Mouse (Mus musculus) heart, adult 2 months (tissue): ENCODE measurements around the gene Utp6.
"Not testable (repeated sequence)": the region's sequence is repeated elsewhere in the genome, so short reads cannot be mapped to it uniquely, and the experiment has no call there.

ENCODE experiments used
- CTCF ChIP-seq: fragments of 200-600 bp; IDR thresholded peaks from 2 replicates; pipeline ENCODE4 v1.8.1; 2022; ENCODE audit warnings: antibody characterized with exemption, mild to moderate bottlenecking, moderate library complexity
- EP300 ChIP-seq: fragments of 200-500 bp; IDR thresholded peaks from 2 replicates; pipeline ENCODE4 v1.6.1; 2011; ENCODE audit warnings: low read depth, low read length, control low read depth; ENCODE audit not compliant: insufficient read depth
- POLR2A ChIP-seq: fragments of 200-500 bp; IDR thresholded peaks from 2 replicates; pipeline ENCODE4 v1.6.1; 2011; ENCODE audit warnings: mild to moderate bottlenecking, low read depth, low read length, control low read depth; ENCODE audit not compliant: insufficient read depth

- not testable (repeated sequence) for TF ChIP-seq CTCF, POLR2A, EP300
Observed at GRCm38 (mm10) chr11:79977747-79978146, 15.6 kb upstream of the Utp6 start.
